Mouse (Mus musculus): ENCODE measurements around the gene Ifi27. TPM values are rescaled to one million over a fixed set of nuclear protein-coding genes. Genes with fewer than 3 reads are reported as not detected.

Ifi27 gene
- 188 and 204 TPM in 2 replicates for polyA plus RNA-seq (2012; rRNA removed)

DNA sequence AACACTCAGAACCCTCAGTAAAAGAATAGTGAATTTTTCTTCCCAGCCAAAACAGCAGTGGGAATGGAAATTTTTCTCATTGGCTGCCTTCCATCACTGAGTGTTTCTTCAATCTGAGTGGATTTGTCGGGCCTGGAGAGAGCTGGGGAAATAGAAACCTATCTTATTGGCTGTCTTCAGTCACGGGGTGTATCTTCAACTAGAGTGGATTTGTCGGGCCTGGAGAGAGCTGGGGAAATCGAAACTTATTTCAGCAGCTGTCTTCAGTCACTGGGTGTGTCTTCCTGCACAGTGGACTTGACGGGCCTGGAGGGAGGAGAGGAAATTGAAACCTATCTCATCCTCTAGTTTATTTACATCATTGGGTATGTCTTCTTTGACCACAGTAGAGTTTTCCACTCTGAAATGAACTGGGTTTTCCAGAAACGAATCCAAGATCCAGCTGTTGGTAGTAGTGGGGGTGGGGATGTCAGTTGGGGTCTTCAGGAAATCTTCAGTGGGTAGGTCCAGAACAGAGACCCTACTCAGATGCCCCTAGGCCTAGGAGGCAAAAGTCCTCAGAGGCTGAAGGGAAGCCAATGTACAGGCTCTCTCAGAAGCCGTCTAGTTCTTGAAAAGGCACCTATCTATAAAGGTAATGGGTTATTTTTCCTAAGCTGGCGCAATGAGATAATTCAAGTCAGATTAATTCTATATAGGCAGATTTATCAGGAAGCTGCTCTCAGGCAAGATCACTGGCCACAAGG, at the start of gene Ifi27:
TSS of gene Ifi27 (plus strand) at position 226 of the 746 bp plus-strand sequence.
- Histone ChIP-seq H3K36me3 (ENCODE audit: control insufficient read depth, insufficient read depth, low read length) (peaks cover 8% of the 10 kb centered on the region), H3K27ac (ENCODE audit: insufficient read depth, low read length) (peak within 1 kb of the TSS; percentile 95), H3K27me3 (ENCODE audit: control insufficient read depth, insufficient read depth, low read length) (no peaks in the 10 kb centered on the region), H3K4me1 (ENCODE audit: control insufficient read depth, insufficient read depth, insufficient read length) (peaks cover 17% of the 10 kb centered on the region; the same call in 1 of the 2 replicates), H3K4me3 (ENCODE audit: extremely low read depth, insufficient read depth, insufficient read length) (peak within 1 kb of the TSS; percentile 50)
- 24% methylated on average over 8 of the region's 8 CpGs for WGBS
- DNase-seq (ENCODE audit: low read depth in 1 of 2, low spot score in 2 of 2) = peak; percentile 64 to 80
- TF ChIP-seq CTCF (IDR thresholded peaks at IDR 0.05; ENCODE audit: extremely low read depth, insufficient read depth, insufficient read length, insufficient replicate concordance) (no peak), POLR2A (IDR thresholded peaks at IDR 0.05; ENCODE audit: low read depth, low read length) (peak; percentile 49; the same call in 1 of the 2 replicates)

DNA sequence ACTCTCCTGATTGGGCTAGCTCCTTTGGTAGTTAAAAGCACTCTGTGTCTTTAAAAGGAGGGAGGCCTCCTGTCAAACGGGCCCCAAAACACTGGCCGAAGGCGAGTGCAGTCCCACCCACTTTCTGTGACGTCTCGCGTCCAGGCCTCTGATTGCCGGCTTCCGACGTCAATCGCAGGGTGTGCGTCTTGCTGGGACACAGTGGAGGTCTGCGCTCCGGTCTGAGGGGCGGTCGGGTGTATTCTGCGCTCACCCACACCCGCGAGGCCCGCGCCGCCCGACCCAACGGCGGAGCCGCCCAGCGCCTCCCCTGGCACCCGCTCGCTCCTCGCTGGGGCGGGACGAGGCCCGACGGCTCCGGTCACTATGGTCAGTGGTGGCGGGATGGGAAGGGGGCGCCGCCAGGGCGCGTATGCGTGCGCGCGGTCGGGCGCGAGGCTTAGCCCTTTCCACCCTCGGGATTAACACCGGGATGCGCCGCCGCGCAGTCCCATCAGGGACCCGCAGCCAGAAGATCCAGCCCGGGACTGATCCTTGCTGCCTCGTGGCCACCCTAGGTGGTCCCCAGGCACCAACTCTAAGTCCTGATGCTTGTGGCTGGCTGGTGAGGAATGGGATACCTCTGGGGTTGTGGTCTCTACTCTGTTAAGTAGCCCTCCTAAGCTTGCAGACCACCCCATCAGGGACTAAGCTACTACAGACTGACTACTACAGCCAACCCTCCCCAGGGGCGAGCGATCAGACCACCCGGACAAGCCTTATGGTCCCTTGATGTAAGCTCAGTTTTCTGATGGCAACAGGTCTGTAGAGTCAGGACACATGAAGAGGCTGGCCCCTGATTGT, 45.3 kb upstream of the Ifi27 start, which contains the start of gene Otub2:
TSS of gene Otub2 (plus strand) at position 178 of the 843 bp plus-strand sequence.
- WGBS = 2% methylated on average over 58 of the region's 58 CpGs
- Histone ChIP-seq H3K27me3 (ENCODE audit: control insufficient read depth, insufficient read depth, low read length) (no peaks in the 10 kb centered on the region), H3K36me3 (ENCODE audit: control insufficient read depth, insufficient read depth, low read length) (no peaks in the 10 kb centered on the region), H3K4me1 (ENCODE audit: control insufficient read depth, insufficient read depth, insufficient read length) (no peaks in the 10 kb centered on the region), H3K4me3 (ENCODE audit: extremely low read depth, insufficient read depth, insufficient read length) (peak within 1 kb of the TSS; percentile 75), H3K27ac (ENCODE audit: insufficient read depth, low read length) (peak within 1 kb of the TSS; percentile 36; the same call in 1 of the 2 replicates)
- peak; percentile 77 to 95 for DNase-seq (ENCODE audit: low read depth in 1 of 2, low spot score in 2 of 2)
- TF ChIP-seq CTCF (IDR thresholded peaks at IDR 0.05; ENCODE audit: extremely low read depth, insufficient read depth, insufficient read length, insufficient replicate concordance) (no peak), POLR2A (IDR thresholded peaks at IDR 0.05; ENCODE audit: low read depth, low read length) (no peak)

DNA sequence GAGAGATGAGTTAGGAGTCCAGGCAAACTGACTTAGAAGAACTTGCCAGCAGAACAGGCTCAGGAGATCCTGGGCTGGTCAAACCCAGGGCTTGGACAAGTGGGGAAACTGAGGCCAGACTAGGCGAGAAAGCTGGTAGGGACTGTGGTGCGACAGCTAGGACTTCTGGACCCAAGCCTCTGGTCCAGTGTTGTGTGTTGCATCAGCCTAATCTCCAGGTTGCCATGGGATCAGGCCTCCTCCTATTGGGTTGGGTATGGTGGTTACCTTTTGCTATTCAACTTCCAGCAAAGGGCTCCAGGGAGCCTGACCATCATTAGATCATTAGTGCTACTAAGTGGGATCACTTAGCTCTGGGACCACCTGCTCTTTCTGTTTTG, 44.7 kb upstream of the Ifi27 start:
- DNase-seq (ENCODE audit: low read depth in 1 of 2, low spot score in 2 of 2) = no peak
- no peaks in the 10 kb centered on the region for H3K36me3 ChIP-seq (ENCODE audit: control insufficient read depth, insufficient read depth, low read length)
- peak overlapping the region; percentile 75; the same call in 1 of the 2 replicates for H3K4me3 ChIP-seq (ENCODE audit: extremely low read depth, insufficient read depth, insufficient read length)
- H3K27ac ChIP-seq (ENCODE audit: insufficient read depth, low read length) = no peak overlapping the region
- no peaks in the 10 kb centered on the region for H3K4me1 ChIP-seq (ENCODE audit: control insufficient read depth, insufficient read depth, insufficient read length)
- TF ChIP-seq POLR2A (IDR thresholded peaks at IDR 0.05; ENCODE audit: low read depth, low read length) = no peak
- TF ChIP-seq CTCF (IDR thresholded peaks at IDR 0.05; ENCODE audit: extremely low read depth, insufficient read depth, insufficient read length, insufficient replicate concordance) = no peak
- no peaks in the 10 kb centered on the region for H3K27me3 ChIP-seq (ENCODE audit: control insufficient read depth, insufficient read depth, low read length)
- WGBS = 94% methylated on average over 2 of the region's 2 CpGs

DNA sequence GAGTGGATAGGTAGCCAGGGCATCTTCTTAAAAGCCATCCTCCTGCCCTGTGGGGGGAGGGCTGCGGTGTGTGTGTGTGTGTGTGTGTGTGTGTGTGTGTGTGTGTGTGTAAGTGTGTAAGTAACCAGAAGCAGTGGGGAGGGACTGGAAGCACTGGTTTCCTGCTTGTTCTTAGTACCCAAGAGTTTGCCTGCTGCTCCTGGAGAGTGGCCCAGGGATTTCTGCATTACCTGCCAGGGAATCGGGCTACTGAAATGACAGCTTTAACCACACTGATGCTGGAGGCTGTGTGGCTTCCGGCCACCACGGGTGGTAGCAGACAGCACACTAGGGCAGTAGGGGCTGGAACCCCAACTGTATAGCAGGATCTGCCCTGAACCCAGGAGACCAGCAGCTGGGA, 44.0 kb upstream of the Ifi27 start:
- Histone ChIP-seq H3K36me3 (ENCODE audit: control insufficient read depth, insufficient read depth, low read length) (no peaks in the 10 kb centered on the region), H3K4me3 (ENCODE audit: extremely low read depth, insufficient read depth, insufficient read length) (no peak overlapping the region), H3K27ac (ENCODE audit: insufficient read depth, low read length) (no peak overlapping the region), H3K27me3 (ENCODE audit: control insufficient read depth, insufficient read depth, low read length) (no peaks in the 10 kb centered on the region), H3K4me1 (ENCODE audit: control insufficient read depth, insufficient read depth, insufficient read length) (no peaks in the 10 kb centered on the region)
- DNase-seq (ENCODE audit: low read depth in 1 of 2, low spot score in 2 of 2) = no peak
- TF ChIP-seq POLR2A (IDR thresholded peaks at IDR 0.05; ENCODE audit: low read depth, low read length) = no peak
- no peak for TF ChIP-seq CTCF (IDR thresholded peaks at IDR 0.05; ENCODE audit: extremely low read depth, insufficient read depth, insufficient read length, insufficient replicate concordance)
- 37% methylated on average over 4 of the region's 4 CpGs for WGBS

DNA sequence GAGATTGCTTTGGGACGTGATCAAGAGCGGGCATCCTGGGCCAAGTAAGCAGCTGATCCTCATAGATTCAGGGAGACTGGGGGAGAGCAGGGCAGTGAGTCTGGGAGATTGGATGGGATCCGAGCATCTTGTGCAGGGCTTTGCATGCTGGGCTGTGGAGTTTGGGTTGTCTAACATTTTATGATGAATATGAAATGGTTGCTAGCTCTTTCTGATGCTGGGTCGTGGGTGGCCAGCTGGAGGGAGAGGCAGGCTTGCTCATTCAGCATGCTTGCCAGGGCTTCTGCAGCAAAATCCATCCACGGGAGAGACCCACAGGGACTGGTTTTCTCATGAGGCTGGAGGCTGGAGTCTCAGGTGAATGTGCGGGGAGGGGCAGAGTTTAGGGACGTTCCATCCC, 42.9 kb upstream of the Ifi27 start:
- no peak overlapping the region for H3K4me3 ChIP-seq (ENCODE audit: extremely low read depth, insufficient read depth, insufficient read length)
- H3K27ac ChIP-seq (ENCODE audit: insufficient read depth, low read length) = no peak overlapping the region
- DNase-seq (ENCODE audit: low read depth in 1 of 2, low spot score in 2 of 2) = no peak
- WGBS = 94% methylated on average over 7 of the region's 7 CpGs
- peaks cover 5% of the 10 kb centered on the region; the same call in 1 of the 2 replicates for H3K4me1 ChIP-seq (ENCODE audit: control insufficient read depth, insufficient read depth, insufficient read length)
- H3K27me3 ChIP-seq (ENCODE audit: control insufficient read depth, insufficient read depth, low read length) = no peaks in the 10 kb centered on the region
- H3K36me3 ChIP-seq (ENCODE audit: control insufficient read depth, insufficient read depth, low read length) = no peaks in the 10 kb centered on the region
- TF ChIP-seq POLR2A (IDR thresholded peaks at IDR 0.05; ENCODE audit: low read depth, low read length) (no peak), CTCF (IDR thresholded peaks at IDR 0.05; ENCODE audit: extremely low read depth, insufficient read depth, insufficient read length, insufficient replicate concordance) (no peak)

DNA sequence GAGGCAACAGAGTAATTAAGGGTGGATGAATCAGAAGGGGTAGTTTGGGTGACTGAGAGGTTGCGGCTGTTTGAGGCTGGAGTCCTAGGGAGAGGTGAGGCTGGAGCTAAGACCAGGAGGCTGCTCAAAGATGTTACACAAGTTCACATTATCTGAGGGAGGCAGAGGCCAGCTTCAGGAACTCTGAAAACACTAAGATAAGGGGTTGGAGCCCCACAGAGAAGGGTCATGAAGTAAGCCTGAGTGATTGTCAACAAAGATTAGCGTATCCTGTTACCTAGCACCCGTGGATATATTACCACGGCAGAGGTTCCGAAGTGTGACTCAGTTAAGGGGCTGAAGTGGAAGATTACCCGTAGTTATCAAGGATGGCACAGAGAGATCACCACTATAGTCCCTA, 40.5 kb upstream of the Ifi27 start:
- no peak overlapping the region for H3K27ac ChIP-seq (ENCODE audit: insufficient read depth, low read length)
- H3K36me3 ChIP-seq (ENCODE audit: control insufficient read depth, insufficient read depth, low read length) = no peaks in the 10 kb centered on the region
- H3K4me1 ChIP-seq (ENCODE audit: control insufficient read depth, insufficient read depth, insufficient read length) = peaks cover 14% of the 10 kb centered on the region
- no peaks in the 10 kb centered on the region for H3K27me3 ChIP-seq (ENCODE audit: control insufficient read depth, insufficient read depth, low read length)
- 60% methylated on average over 6 of the region's 6 CpGs for WGBS
- DNase-seq (ENCODE audit: low read depth in 1 of 2, low spot score in 2 of 2) = no peak
- H3K4me3 ChIP-seq (ENCODE audit: extremely low read depth, insufficient read depth, insufficient read length) = no peak overlapping the region
- TF ChIP-seq POLR2A (IDR thresholded peaks at IDR 0.05; ENCODE audit: low read depth, low read length) (no peak), CTCF (IDR thresholded peaks at IDR 0.05; ENCODE audit: extremely low read depth, insufficient read depth, insufficient read length, insufficient replicate concordance) (no peak)

All from spleen, adult 2 months (tissue).